Mouse (Mus musculus) spleen, adult 2 months (tissue): Measurements from ENCODE around the gene Nckap5l.

Source experiments
- CTCF ChIP-seq: fragments of 200-500 bp; IDR thresholded peaks from 2 replicates; pipeline ENCODE4 v1.5.1; 2011; ENCODE audit warnings: mild to moderate bottlenecking, inconsistent platforms; ENCODE audit not compliant: insufficient read depth, insufficient read length, insufficient replicate concordance; ENCODE audit errors: extremely low read depth
- POLR2A ChIP-seq: fragments of 200-500 bp; IDR thresholded peaks from 2 replicates; pipeline ENCODE4 v1.6.1; 2011; ENCODE audit warnings: low read depth, low read length, inconsistent platforms

DNA sequence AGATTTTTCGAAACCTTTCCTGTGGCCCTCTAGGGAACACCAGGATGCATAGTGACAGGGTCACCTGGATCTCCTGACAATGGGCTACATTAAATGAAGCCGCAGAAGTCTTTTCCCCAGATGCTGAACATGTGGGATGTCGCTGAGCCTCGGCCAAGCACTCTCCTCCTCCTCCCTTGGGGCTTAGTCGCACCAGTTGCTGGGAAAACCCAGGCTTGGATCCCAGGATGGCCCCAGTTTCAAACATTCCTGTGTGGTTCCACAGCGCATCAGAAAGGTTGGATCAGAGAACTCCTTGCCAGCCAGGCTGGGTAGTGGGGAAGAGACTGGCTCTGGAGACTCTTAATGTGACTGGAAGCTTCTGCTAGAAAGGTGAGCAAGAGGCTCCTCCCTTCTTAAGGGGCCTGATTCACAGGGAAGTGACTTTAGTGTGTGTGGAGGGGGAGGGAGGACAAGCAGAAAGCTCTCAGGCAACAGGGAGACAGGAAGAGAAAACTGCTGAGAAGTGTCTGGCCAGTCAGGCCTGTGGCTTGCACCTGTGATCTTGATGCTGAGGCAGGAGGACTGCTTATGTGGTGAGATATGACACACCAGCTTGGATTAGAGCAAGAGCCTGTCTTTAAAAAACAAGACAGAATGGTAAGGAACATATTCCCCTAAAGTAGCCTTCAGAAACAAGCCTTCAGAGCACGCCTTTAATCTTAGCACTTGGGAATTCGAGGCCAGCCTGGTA is 18.4 kb downstream of the Nckap5l start:
- TF ChIP-seq POLR2A, result no peak
- no peak for TF ChIP-seq CTCF
